Mouse (Mus musculus): ENCODE measurements at regions not wholly inside any gene's neighbourhood (a gene's known extent, or its start where the extent isn't known, plus 50 kb on each side); places are given as distances from the start of the nearest gene placed in this dataset.

- H3K27ac ChIP-seq (replicated peaks) = no peak overlapping the region
- no peaks in the 10 kb centered on the region for H3K27me3 ChIP-seq
- no peaks in the 10 kb centered on the region for H3K36me3 ChIP-seq (replicated peaks)
- 38% methylated on average over 7 of the region's 7 CpGs for WGBS (ENCODE audit: insufficient replicate concordance)
- ATAC-seq (ENCODE audit: insufficient read depth) = no peak
- H3K9ac ChIP-seq = no peak overlapping the region
- H3K9me3 ChIP-seq (replicated peaks) = no peaks in the 10 kb centered on the region
- H3K4me2 ChIP-seq = no peak overlapping the region
- no peak overlapping the region for H3K4me3 ChIP-seq (replicated peaks)
- 0 out of 2 replicates have a peak, but pooled peaks cover 5% of the 10 kb centered on the region for H3K4me1 ChIP-seq (replicated peaks)
Observed at GRCm38 (mm10) chr2:128437698-128438097, 153.3 kb upstream of the Spdye4c start.

GRCm38 (mm10) chr2:128438161-128438822, 152.7 kb upstream of the Spdye4c start:
- 0 out of 2 replicates have a peak, but pooled peaks cover 5% of the 10 kb centered on the region for H3K4me1 ChIP-seq (replicated peaks)
- no peaks in the 10 kb centered on the region for H3K36me3 ChIP-seq (replicated peaks)
- H3K27ac ChIP-seq (replicated peaks) = no peak overlapping the region
- no peak overlapping the region for H3K4me3 ChIP-seq (replicated peaks)
- no peaks in the 10 kb centered on the region for H3K27me3 ChIP-seq
- WGBS (ENCODE audit: insufficient replicate concordance) = 60% methylated on average over 12 of the region's 12 CpGs
- no peak overlapping the region for H3K9ac ChIP-seq
- no peak for ATAC-seq (ENCODE audit: insufficient read depth)
- H3K9me3 ChIP-seq (replicated peaks) = no peaks in the 10 kb centered on the region
- H3K4me2 ChIP-seq = no peak overlapping the region

GRCm38 (mm10) chr2:128438897-128439296, 152.1 kb upstream of the Spdye4c start:
- no peak overlapping the region for H3K27ac ChIP-seq (replicated peaks)
- 0 out of 2 replicates have a peak, but pooled peaks cover 5% of the 10 kb centered on the region for H3K4me1 ChIP-seq (replicated peaks)
- no peak overlapping the region for H3K4me2 ChIP-seq
- H3K36me3 ChIP-seq (replicated peaks) = no peaks in the 10 kb centered on the region
- no peaks in the 10 kb centered on the region for H3K27me3 ChIP-seq
- 41% methylated on average over 2 of the region's 2 CpGs for WGBS (ENCODE audit: insufficient replicate concordance)
- no peaks in the 10 kb centered on the region for H3K9me3 ChIP-seq (replicated peaks)
- ATAC-seq (ENCODE audit: insufficient read depth) = no peak
- H3K9ac ChIP-seq = no peak overlapping the region
- H3K4me3 ChIP-seq (replicated peaks) = no peak overlapping the region

GRCm38 (mm10) chr2:128444599-128445011, 146.4 kb upstream of the Spdye4c start:
- H3K27me3 ChIP-seq = no peaks in the 10 kb centered on the region
- H3K9me3 ChIP-seq (replicated peaks) = no peaks in the 10 kb centered on the region
- ATAC-seq (ENCODE audit: insufficient read depth) = no peak
- no peaks in the 10 kb centered on the region for H3K4me1 ChIP-seq (replicated peaks)
- H3K4me3 ChIP-seq (replicated peaks) = no peak overlapping the region
- no peak overlapping the region for H3K27ac ChIP-seq (replicated peaks)
- no peak overlapping the region for H3K4me2 ChIP-seq
- 63% methylated on average over 7 of the region's 7 CpGs for WGBS (ENCODE audit: insufficient replicate concordance)
- H3K9ac ChIP-seq = no peak overlapping the region
- H3K36me3 ChIP-seq (replicated peaks) = no peaks in the 10 kb centered on the region

- Histone ChIP-seq H3K27ac (replicated peaks) (no peak overlapping the region), H3K9me3 (replicated peaks) (no peaks in the 10 kb centered on the region), H3K4me3 (replicated peaks) (no peak overlapping the region), H3K36me3 (replicated peaks) (no peaks in the 10 kb centered on the region), H3K27me3 (no peaks in the 10 kb centered on the region), H3K4me2 (no peak overlapping the region), H3K4me1 (replicated peaks) (no peaks in the 10 kb centered on the region), H3K9ac (no peak overlapping the region)
- 57% methylated on average over 5 of the region's 5 CpGs for WGBS (ENCODE audit: insufficient replicate concordance)
- ATAC-seq (ENCODE audit: insufficient read depth) = no peak
Observed at GRCm38 (mm10) chr2:128445443-128445842, 145.6 kb upstream of the Spdye4c start.

- no peaks in the 10 kb centered on the region for H3K27me3 ChIP-seq
- H3K9ac ChIP-seq = no peak overlapping the region
- 49% methylated on average over 3 of the region's 3 CpGs for WGBS (ENCODE audit: insufficient replicate concordance)
- no peak for ATAC-seq (ENCODE audit: insufficient read depth)
- no peaks in the 10 kb centered on the region for H3K36me3 ChIP-seq (replicated peaks)
- H3K4me2 ChIP-seq = no peak overlapping the region
- H3K27ac ChIP-seq (replicated peaks) = no peak overlapping the region
- no peak overlapping the region for H3K4me3 ChIP-seq (replicated peaks)
- no peaks in the 10 kb centered on the region for H3K9me3 ChIP-seq (replicated peaks)
- no peaks in the 10 kb centered on the region for H3K4me1 ChIP-seq (replicated peaks)
Observed at GRCm38 (mm10) chr2:128449294-128449693, 141.7 kb upstream of the Spdye4c start.

- no peak for ATAC-seq (ENCODE audit: insufficient read depth)
- WGBS (ENCODE audit: insufficient replicate concordance) = 66% methylated on average over 4 of the region's 4 CpGs
Observed at GRCm38 (mm10) chr2:128450045-128450444, 141.0 kb upstream of the Spdye4c start.

GRCm38 (mm10) chr2:128451554-128452239, 139.3 kb upstream of the Spdye4c start:
- H3K4me1 ChIP-seq (replicated peaks) = no peaks in the 10 kb centered on the region
- no peak overlapping the region for H3K9ac ChIP-seq
- H3K4me3 ChIP-seq (replicated peaks) = no peak overlapping the region
- H3K36me3 ChIP-seq (replicated peaks) = no peaks in the 10 kb centered on the region
- no peak overlapping the region for H3K27ac ChIP-seq (replicated peaks)
- WGBS (ENCODE audit: insufficient replicate concordance) = 36% methylated on average over 5 of the region's 5 CpGs
- H3K4me2 ChIP-seq = no peak overlapping the region
- no peaks in the 10 kb centered on the region for H3K27me3 ChIP-seq
- ATAC-seq (ENCODE audit: insufficient read depth) = no peak
- H3K9me3 ChIP-seq (replicated peaks) = no peaks in the 10 kb centered on the region

More at GRCm38 (mm10) chr2:128450045-128450444, 141.0 kb upstream of the Spdye4c start:
- H3K4me3 ChIP-seq (replicated peaks) = no peak overlapping the region
- no peak overlapping the region for H3K9ac ChIP-seq
- no peaks in the 10 kb centered on the region for H3K27me3 ChIP-seq
- no peak overlapping the region for H3K4me2 ChIP-seq
- H3K4me1 ChIP-seq (replicated peaks) = no peaks in the 10 kb centered on the region
- no peaks in the 10 kb centered on the region for H3K36me3 ChIP-seq (replicated peaks)
- H3K27ac ChIP-seq (replicated peaks) = no peak overlapping the region
- no peaks in the 10 kb centered on the region for H3K9me3 ChIP-seq (replicated peaks)

- Histone ChIP-seq H3K9ac (no peak overlapping the region), H3K4me3 (replicated peaks) (no peak overlapping the region), H3K4me1 (replicated peaks) (no peaks in the 10 kb centered on the region), H3K9me3 (replicated peaks) (no peaks in the 10 kb centered on the region), H3K27ac (replicated peaks) (no peak overlapping the region), H3K27me3 (no peaks in the 10 kb centered on the region), H3K36me3 (replicated peaks) (no peaks in the 10 kb centered on the region), H3K4me2 (no peak overlapping the region)
- WGBS (ENCODE audit: insufficient replicate concordance) = 69% methylated on average over 1 of the region's 1 CpGs
- ATAC-seq (ENCODE audit: insufficient read depth) = no peak
Observed at GRCm38 (mm10) chr2:128452582-128452981, 138.4 kb upstream of the Spdye4c start.

GRCm38 (mm10) chr2:128454509-128454908, 136.5 kb upstream of the Spdye4c start:
- no peak for ATAC-seq (ENCODE audit: insufficient read depth)
- Histone ChIP-seq H3K9me3 (replicated peaks) (no peaks in the 10 kb centered on the region), H3K27ac (replicated peaks) (no peak overlapping the region), H3K9ac (no peak overlapping the region), H3K4me2 (no peak overlapping the region), H3K4me3 (replicated peaks) (no peak overlapping the region), H3K36me3 (replicated peaks) (no peaks in the 10 kb centered on the region), H3K4me1 (replicated peaks) (no peaks in the 10 kb centered on the region), H3K27me3 (no peaks in the 10 kb centered on the region)
- WGBS (ENCODE audit: insufficient replicate concordance) = 76% methylated on average over 13 of the region's 13 CpGs

GRCm38 (mm10) chr2:128457591-128458209, 133.3 kb upstream of the Spdye4c start:
- no peak overlapping the region for H3K9ac ChIP-seq
- no peak for ATAC-seq (ENCODE audit: insufficient read depth)
- no peak overlapping the region for H3K27ac ChIP-seq (replicated peaks)
- H3K27me3 ChIP-seq = no peaks in the 10 kb centered on the region
- no peaks in the 10 kb centered on the region for H3K9me3 ChIP-seq (replicated peaks)
- H3K4me3 ChIP-seq (replicated peaks) = no peak overlapping the region
- no peaks in the 10 kb centered on the region for H3K36me3 ChIP-seq (replicated peaks)
- H3K4me2 ChIP-seq = no peak overlapping the region
- WGBS (ENCODE audit: insufficient replicate concordance) = 57% methylated on average over 6 of the region's 6 CpGs
- H3K4me1 ChIP-seq (replicated peaks) = no peaks in the 10 kb centered on the region
